Mouse (Mus musculus): ENCODE data around the gene Vamp5. TPM values are rescaled to one million over a fixed set of nuclear protein-coding genes. Genes with fewer than 3 reads are reported as not detected.

Gene Vamp5
- polyA plus RNA-seq, 1 experiment from 2014 or later: 14.9 TPM

DNA sequence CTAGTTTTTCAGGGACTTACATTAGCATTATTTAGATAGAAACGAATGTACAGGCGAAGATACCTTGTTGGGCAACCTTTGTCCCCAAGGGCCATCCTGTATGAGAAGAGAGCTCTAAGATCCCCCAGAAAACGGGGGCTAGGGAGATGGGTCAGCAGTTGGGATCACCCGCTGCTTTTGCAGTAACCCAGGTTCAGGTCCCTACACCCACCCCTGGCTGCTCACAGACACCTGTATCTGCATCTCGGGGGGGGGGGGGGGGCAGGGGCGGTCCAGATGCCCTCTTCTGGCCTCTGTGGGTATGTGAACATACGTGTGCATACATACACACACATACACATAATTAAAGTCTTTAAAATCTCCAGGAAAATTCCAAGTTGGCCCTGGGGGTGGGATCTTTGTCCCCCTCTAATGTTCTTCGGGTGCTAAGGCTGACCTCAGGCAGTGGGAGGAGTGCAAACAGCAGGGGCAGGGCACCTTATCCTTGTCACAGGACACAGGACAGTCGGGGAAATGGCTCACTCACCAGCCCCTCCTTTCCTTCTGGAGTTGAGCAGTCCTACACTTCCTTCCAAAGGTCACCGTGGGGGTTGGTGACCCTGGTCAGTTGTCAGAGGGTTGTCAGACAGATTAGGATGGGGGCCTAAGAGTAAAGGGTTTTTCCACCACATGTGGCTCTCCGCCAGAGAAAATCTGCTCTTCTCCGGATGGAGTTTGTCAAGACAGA is 10.7 kb upstream of the Vamp5 start:
- H3K4me2 ChIP-seq (replicated peaks; ENCODE audit: low read depth): peak overlapping the region; percentile 78
- no peaks in the 10 kb centered on the region for H3K27me3 ChIP-seq (replicated peaks; ENCODE audit: control insufficient read depth, insufficient read depth, low read length)
- 14% methylated on average over 12 of the region's 12 CpGs for WGBS
- H3K9ac ChIP-seq (ENCODE audit: low read depth, low read length): peak overlapping the region; percentile 91
- H3K27ac ChIP-seq (ENCODE audit: low read depth, low read length): peak overlapping the region; percentile 99
- peaks cover 18% of the 10 kb centered on the region for H3K36me3 ChIP-seq (ENCODE audit: control insufficient read depth, insufficient read depth)
- ATAC-seq: peak; percentile 55
- H3K9me3 ChIP-seq (ENCODE audit: control insufficient read depth): no peaks in the 10 kb centered on the region
- TF ChIP-seq CTCF (IDR thresholded peaks at IDR 0.05; ENCODE audit: low read depth): peak; percentile 32; the same call in 1 of the 2 replicates
- H3K4me1 ChIP-seq (replicated peaks; ENCODE audit: control insufficient read depth, insufficient read depth, low read length): peaks cover 5% of the 10 kb centered on the region; the same call in 1 of the 2 replicates
- peak overlapping the region; percentile 64 for H3K4me3 ChIP-seq (ENCODE audit: low read depth, low read length)

DNA sequence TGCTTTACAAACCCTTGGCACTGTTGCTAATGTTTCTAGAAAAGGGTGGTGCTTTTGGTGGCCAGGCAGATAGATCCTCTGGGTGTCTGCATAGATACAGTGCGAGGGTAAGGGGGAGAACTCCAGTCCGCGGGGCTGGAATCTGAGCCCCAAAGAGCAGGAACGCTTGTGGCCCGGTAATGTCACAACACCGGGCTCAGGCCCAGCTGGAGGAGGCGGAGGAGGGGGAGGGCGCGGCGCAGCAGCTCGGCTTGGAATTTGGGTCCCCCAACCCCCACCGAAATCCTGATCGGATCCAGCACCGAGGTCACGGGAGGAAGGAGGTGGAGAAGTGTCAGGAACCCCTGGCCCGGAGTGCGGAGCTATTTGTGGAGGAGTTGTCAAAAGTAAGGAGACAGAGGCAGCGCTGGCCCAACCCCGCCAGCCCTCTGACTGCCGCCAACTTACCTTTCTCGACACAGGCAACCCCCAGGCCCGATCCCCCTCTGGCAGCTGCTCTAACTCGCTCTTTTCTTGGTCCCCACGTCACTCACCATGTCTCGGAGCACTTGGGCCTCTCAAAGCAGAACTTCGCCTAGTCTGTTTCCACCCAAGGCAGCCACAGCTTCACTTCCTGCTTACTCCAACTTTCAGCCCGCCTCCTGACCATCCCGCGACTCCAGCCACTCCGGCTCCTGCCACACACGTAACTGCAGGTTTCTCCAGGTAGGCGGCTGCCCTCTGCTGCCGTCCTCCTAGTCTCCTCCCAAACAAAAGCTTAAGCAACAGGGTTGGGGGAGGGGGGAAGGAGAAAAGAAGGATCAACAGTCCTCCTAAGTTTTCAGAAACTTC is 9.9 kb upstream of the Vamp5 start, which contains the start of gene Vamp8:
Vamp8 (minus strand) TSS at position 763 of the 831 bp plus-strand sequence.
- peak; percentile 65 for TF ChIP-seq CTCF (IDR thresholded peaks at IDR 0.05; ENCODE audit: low read depth)
- peaks cover 26% of the 10 kb centered on the region for H3K36me3 ChIP-seq (ENCODE audit: control insufficient read depth, insufficient read depth)
- peaks cover 5% of the 10 kb centered on the region; the same call in 1 of the 2 replicates for H3K4me1 ChIP-seq (replicated peaks; ENCODE audit: control insufficient read depth, insufficient read depth, low read length)
- H3K27ac ChIP-seq (ENCODE audit: low read depth, low read length): peak within 1 kb of the TSS; percentile 99
- ATAC-seq: peak; percentile 88
- peak within 1 kb of the TSS; percentile 64 for H3K4me3 ChIP-seq (ENCODE audit: low read depth, low read length)
- H3K9ac ChIP-seq (ENCODE audit: low read depth, low read length): peak within 1 kb of the TSS; percentile 91
- no peaks in the 10 kb centered on the region for H3K9me3 ChIP-seq (ENCODE audit: control insufficient read depth)
- 0% methylated on average over 32 of the region's 33 CpGs for WGBS
- H3K4me2 ChIP-seq (replicated peaks; ENCODE audit: low read depth): peak within 1 kb of the TSS; percentile 78
- no peaks in the 10 kb centered on the region for H3K27me3 ChIP-seq (replicated peaks; ENCODE audit: control insufficient read depth, insufficient read depth, low read length)

DNA sequence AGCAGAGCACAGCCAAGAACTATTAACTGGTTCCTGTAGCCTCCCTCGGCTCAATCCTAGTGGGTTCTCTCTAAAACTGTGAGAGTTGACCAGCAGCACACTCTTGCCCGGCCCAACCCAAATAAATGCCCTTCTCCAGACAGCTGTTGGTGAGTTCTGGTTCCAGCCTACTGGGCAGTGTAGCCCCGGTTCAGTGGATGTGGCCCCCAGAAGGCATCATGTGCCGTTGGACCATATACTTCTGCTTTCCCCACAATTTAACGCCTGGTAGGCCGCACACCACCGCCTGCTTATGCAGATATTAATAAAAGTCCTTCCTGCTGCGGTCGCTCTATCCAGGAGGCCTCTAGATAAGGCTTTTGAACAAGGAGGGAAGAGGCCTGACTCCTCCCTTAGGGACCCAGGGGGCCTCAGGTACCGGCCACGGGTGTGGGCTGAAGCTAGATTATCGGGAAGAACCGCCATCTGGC is 9.2 kb upstream of the Vamp5 start:
- ATAC-seq: peak; percentile 57
- peak overlapping the region; percentile 91 for H3K9ac ChIP-seq (ENCODE audit: low read depth, low read length)
- WGBS: 6% methylated on average over 13 of the region's 13 CpGs
- peaks cover 33% of the 10 kb centered on the region for H3K36me3 ChIP-seq (ENCODE audit: control insufficient read depth, insufficient read depth)
- no peaks in the 10 kb centered on the region for H3K27me3 ChIP-seq (replicated peaks; ENCODE audit: control insufficient read depth, insufficient read depth, low read length)
- H3K4me2 ChIP-seq (replicated peaks; ENCODE audit: low read depth): peak overlapping the region; percentile 78
- H3K27ac ChIP-seq (ENCODE audit: low read depth, low read length): peak overlapping the region; percentile 99
- H3K9me3 ChIP-seq (ENCODE audit: control insufficient read depth): no peaks in the 10 kb centered on the region
- peaks cover 5% of the 10 kb centered on the region; the same call in 1 of the 2 replicates for H3K4me1 ChIP-seq (replicated peaks; ENCODE audit: control insufficient read depth, insufficient read depth, low read length)
- TF ChIP-seq CTCF (IDR thresholded peaks at IDR 0.05; ENCODE audit: low read depth): no peak
- H3K4me3 ChIP-seq (ENCODE audit: low read depth, low read length): peak overlapping the region; percentile 64

DNA sequence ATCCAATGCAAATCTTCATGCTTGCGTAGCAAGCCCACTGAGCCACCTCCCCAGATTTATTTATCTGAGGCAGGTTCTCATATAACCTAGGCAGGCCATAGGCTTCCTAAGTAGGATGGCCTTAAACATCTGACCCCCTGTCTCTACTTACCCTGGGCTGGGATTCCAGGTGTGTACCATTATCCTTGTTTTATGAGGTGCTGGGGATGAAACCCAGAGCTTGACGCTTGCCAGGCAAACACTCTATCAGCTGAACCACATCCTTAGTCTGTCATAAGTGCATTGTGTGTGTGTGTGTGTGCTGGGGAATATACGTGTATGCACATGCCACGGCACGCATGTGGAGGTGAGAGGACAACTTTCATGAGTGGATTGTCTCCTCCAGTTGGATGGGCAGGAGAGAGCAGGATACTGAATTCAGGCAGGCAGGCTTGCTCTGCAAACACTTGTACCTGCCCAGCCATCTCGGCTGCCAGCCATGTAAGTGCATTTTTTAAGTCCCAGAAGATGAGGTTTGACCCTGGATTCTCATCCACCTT is 8.6 kb upstream of the Vamp5 start:
- Histone ChIP-seq H3K27ac (ENCODE audit: low read depth, low read length) (peak overlapping the region; percentile 99; the same call in 1 of the 2 replicates), H3K4me1 (replicated peaks; ENCODE audit: control insufficient read depth, insufficient read depth, low read length) (peaks cover 5% of the 10 kb centered on the region; the same call in 1 of the 2 replicates), H3K9me3 (ENCODE audit: control insufficient read depth) (no peaks in the 10 kb centered on the region), H3K27me3 (replicated peaks; ENCODE audit: control insufficient read depth, insufficient read depth, low read length) (no peaks in the 10 kb centered on the region), H3K9ac (ENCODE audit: low read depth, low read length) (peak overlapping the region; percentile 91; the same call in 1 of the 2 replicates), H3K36me3 (ENCODE audit: control insufficient read depth, insufficient read depth) (peaks cover 39% of the 10 kb centered on the region), H3K4me2 (replicated peaks; ENCODE audit: low read depth) (peak overlapping the region; percentile 78), H3K4me3 (ENCODE audit: low read depth, low read length) (peak overlapping the region; percentile 64)
- no peak for ATAC-seq
- no peak for TF ChIP-seq CTCF (IDR thresholded peaks at IDR 0.05; ENCODE audit: low read depth)
- WGBS: 74% methylated on average over 6 of the region's 6 CpGs

DNA sequence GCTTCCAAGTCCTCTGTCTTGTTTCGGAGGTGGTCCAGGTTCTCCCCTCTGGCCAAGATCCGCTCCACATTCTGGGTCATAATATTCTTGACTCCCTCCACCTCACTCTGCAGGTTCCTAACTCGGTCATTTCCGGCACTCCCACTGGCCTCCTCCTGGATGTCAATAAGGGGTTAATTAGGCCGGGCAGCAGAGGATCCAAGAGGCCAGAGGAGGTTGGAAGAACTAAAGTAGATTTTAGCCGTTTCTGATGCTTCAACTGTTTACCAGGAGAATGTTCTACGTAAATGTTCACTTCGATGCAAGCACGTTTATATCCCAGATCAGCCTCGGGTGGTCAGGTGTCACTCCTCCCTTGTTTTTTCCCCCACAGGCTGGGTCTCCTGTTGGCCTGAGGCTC is 8.0 kb upstream of the Vamp5 start:
- no peak overlapping the region for H3K4me3 ChIP-seq (ENCODE audit: low read depth, low read length)
- peak overlapping the region; percentile 78 for H3K4me2 ChIP-seq (replicated peaks; ENCODE audit: low read depth)
- peaks cover 5% of the 10 kb centered on the region; the same call in 1 of the 2 replicates for H3K4me1 ChIP-seq (replicated peaks; ENCODE audit: control insufficient read depth, insufficient read depth, low read length)
- H3K36me3 ChIP-seq (ENCODE audit: control insufficient read depth, insufficient read depth): peaks cover 40% of the 10 kb centered on the region
- H3K27me3 ChIP-seq (replicated peaks; ENCODE audit: control insufficient read depth, insufficient read depth, low read length): no peaks in the 10 kb centered on the region
- no peak overlapping the region for H3K9ac ChIP-seq (ENCODE audit: low read depth, low read length)
- no peak for ATAC-seq
- no peak for TF ChIP-seq CTCF (IDR thresholded peaks at IDR 0.05; ENCODE audit: low read depth)
- WGBS: 62% methylated on average over 10 of the region's 10 CpGs
- no peaks in the 10 kb centered on the region for H3K9me3 ChIP-seq (ENCODE audit: control insufficient read depth)
- no peak overlapping the region for H3K27ac ChIP-seq (ENCODE audit: low read depth, low read length)

Measured in intestine, postnatal 0 days (tissue).